Mouse (Mus musculus) heart, adult 11 months (tissue): ENCODE results near the gene Poll.
"Not testable (repeated sequence)": the region's sequence is repeated elsewhere in the genome, so short reads cannot be mapped to it uniquely, and the experiment has no call there.

Experiments used
- DNase-seq: peaks from one replicate; pipeline ENCODE4 v3.0.0; 2022

The Poll gene

DNA sequence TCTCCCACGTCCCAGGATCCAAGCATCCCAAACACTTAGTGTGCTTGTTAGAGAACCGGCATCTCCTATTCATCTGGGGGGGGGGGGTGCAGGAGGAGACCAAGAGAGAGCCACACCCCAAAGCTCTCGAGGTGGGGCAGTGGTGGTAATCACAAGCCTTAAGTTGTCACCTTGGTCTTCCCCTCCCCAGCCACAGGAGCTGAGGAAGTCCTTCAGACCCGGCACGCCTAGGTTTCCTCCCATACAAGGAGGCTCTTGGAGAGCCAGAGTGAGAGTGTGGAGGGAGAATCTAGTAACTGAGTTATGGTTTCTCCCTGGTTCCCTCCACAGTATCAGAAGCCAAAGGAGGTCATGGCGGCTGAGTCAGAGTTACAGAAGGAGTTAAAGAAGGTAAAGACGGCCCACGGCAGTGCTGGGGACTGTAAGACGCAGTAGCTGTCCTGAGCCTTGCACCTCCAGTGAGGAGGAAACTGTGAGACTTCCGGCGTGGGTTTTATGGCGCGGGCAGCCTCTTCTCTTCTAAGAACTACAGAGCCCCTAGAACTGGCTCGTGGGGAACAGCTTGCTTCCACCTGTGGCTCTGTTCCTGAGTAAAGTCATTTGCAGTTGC lies 16.9 kb upstream of the Poll start:
- no peak for DNase-seq

DNA sequence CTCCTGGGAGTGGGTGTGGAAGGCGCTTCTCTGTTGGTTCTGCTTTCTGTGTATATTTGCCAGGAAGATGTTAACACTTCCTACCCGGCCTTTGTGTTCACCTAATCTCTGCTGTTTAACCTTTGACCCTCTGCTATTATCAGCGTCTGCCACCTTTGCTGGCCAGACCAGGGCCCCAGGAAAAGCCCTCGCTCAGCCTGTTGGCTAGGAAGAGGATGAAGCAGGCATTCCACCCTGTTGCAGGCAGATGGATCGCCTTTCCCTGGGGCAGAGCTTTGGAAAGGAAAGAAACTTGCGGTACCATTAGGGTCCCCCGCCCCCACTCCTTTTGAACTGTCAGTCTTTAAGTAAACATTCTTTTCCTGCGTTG lies 15.3 kb upstream of the Poll start:
- DNase-seq = peak; percentile 95

DNA sequence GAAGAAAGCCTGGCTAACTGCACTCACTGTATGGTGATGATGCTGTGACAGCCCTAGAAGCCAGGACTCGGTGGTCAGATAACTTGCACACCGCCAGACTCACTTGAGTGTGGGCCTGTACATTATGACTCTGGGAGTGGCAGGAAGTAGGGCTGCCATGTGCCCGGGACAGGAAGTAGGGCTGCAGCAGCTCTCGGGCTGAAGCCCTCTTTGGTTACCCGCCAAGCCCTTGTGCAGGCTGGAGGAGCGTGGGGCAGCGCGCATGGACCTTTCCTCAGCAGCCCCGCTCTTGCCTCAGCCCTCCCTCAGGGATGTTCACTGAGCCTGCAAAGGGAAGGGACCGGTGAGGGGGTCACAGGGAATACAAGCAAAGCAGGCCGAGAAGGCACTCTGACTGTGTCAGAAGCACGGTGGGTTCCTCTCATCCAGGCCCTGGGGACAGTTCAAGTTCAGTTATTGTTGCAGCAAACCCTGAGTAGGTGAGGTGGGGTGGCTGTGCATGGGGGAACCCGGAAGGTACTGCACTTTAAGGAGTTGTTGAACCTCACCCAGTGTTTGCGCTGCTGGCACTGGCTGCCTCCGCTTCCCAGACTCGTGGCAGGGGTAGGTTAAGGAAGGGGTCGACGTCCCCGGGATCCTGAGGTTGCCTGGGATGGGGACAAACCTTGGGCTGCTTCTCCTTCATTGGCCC lies 14.8 kb upstream of the Poll start:
- DNase-seq = peak; percentile 94

DNA sequence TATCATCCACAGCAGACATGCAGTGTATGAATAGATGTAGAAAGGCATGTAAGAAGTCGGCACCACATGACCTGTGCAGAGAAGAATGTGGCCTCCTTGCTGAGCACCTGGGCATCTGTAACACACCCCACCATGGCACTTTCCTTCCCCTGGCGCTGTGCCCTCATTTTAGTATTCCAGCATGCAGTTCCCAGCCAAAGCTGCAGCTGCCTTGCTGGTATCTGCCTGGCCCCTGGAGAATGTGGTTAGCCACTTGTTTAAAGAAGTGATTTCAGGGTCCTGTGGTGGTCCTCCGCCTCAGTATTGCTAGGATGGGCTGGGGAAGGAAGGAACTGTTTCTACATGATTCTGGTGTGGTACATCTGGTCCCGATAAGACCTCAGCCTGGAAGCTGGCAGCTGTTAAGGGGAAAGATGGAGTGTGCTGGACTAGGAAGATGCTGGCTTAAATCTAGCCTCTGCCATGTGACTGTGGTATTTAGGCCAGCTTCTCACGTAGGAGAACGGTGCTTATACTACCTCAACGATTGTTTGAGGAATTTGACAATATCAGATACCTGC lies 14.1 kb upstream of the Poll start:
- no peak for DNase-seq

DNA sequence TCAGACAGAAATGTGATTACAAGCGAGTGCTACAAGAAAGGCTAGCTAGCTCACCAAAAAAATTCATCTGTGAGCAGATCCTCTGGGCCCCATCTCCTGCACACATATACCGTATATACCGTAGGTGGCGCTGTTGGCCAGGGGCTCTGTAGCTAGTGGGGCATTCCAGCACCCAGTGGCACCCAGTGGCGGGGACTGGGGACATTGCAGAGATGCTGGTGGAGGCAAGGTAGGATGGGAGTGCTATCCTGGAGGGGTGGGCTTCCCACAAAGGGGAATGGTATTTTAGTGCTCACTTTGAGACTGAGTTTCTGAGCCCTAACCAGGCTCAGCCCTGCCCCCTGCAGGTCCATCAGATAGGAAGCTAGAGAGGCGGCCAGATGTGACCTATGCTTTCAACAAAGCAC lies 13.5 kb upstream of the Poll start:
- DNase-seq = peak; percentile 98

DNA sequence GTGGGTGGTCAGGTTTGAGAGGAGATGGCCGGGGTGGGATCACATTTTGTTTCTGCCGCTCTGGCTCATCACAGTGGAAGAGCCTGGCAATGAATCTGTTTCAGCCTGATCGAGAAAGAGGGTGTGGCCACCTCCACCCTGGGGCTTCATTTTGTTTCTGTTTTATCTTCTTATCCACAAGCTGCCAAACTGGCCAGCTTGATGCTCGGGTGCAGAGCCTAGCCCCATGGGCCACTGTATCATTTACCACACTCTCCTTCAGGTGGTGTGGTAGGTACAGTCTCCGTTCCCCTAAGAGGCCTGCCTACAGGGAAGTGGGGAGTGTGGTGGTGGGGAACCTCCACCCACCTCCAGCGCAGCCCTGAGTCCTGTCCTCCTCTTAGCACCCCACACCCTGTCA lies 12.7 kb upstream of the Poll start:
- no peak for DNase-seq

DNA sequence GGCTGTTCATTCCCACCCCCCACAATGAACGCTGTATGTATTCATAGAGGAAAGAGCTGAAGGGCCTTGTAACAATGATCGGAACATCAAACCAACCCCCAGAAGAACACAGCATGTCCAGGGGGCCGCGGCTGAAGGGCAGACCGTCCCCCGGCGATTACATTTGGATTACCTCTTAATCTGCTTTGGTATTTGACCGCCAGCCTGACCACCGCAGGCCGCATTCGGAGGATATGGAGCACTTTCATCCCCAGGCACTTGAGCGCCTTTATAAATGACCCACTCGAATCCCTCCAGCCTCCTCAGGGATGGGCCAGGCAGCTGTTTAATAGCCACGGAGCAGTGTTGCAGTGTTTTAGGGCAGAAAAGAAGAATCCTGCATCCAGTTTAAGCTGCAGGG lies 7.0 kb upstream of the Poll start:
- no peak for DNase-seq

DNA sequence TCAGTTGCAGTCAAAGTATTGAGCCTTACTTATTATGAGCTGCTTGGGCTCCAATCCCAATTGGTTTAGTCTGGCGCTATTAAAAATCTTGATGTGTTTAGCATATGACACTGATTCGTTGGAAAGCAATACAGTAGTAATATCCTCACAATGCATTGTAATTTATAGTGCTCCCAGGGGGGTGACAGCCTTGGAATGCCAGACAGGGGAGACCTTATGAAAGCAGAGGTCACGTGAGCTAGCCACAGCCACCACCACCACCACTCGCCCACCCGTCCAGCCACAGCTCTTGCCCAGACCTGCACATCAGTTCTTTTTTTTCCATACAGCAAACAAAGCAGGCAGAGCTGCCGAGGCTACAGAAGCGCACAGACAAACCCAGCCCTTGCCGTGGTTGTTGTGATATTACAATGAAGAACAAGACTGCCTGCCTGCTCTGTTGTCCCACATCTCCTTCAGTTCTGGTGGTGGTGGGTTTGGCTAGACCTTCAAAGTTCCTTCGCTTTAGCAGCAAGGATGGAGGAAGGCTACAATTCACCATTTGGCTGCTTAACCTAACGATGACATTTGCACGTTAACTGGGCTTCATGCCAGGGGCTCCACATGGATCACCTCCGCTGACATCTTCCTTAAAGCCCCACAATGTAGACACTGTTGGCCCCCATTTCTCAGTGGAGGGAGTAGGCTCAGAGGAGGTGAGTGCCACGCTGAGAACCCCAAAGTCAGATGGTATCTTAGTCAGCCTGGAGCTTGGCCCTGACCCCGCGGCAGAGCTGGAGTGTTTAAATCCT lies 5.8 kb upstream of the Poll start:
- DNase-seq = no peak

DNA sequence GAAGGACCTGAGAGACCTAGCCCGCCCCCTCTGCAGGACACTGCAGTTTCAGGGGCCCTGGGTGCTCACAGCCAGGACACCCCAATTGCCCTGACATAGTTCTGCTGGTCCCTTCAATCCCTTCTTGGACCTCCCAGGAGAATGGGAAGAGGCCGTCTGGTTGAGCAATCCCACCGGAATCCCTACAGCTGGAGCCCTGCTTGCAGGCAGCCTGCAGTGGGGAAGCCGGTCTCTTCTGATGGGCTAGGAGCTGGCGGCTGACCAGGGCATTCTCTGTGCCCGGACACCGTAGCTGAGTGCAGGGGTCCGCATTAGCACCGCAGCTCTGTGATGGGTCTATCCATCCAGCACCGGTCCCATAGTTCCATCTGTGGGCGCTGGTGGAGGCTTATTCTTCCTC lies 6.2 kb downstream of the Poll start:
- no peak for DNase-seq

DNA sequence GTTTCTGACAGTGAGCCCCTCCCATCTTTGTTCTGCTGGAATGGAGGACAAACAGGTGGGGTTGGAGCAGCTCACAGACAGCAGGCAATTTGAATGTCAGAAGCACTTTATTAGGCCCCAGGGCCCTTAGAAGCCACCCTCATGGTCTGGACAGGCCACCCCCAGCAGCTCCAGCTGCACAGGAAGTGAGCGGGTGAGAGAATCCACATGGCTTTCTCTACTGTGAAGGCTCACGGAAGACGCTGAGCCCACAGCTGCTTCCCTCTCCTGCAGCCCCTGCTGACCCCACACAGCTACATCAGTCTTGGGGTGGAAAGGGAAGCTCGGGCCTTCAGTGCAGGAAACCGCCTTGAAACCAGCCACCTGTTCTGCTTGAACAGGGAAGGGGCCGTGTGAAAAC lies 8.1 kb downstream of the Poll start:
- no peak for DNase-seq

DNA sequence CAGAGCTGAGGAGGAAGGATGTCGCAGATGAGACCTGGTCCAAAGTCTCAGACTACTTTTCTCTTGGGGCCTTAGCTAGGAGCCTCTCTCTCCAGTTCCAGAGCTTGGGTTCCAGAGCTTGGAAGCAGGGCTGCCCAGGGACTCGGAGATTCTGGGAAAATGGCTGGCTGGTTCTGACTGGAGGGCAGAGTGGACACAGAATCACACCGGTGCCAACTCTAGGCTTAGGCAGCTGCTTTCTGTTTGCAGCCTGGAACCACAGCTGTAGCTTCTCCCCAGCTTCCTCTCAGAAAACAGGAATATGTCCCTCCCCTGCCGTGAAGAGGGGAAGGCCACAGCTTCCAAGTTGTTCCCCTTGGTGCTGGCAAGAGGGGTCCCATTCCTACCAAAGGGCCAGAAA lies 10.4 kb downstream of the Poll start:
- DNase-seq = peak; percentile 80

DNA sequence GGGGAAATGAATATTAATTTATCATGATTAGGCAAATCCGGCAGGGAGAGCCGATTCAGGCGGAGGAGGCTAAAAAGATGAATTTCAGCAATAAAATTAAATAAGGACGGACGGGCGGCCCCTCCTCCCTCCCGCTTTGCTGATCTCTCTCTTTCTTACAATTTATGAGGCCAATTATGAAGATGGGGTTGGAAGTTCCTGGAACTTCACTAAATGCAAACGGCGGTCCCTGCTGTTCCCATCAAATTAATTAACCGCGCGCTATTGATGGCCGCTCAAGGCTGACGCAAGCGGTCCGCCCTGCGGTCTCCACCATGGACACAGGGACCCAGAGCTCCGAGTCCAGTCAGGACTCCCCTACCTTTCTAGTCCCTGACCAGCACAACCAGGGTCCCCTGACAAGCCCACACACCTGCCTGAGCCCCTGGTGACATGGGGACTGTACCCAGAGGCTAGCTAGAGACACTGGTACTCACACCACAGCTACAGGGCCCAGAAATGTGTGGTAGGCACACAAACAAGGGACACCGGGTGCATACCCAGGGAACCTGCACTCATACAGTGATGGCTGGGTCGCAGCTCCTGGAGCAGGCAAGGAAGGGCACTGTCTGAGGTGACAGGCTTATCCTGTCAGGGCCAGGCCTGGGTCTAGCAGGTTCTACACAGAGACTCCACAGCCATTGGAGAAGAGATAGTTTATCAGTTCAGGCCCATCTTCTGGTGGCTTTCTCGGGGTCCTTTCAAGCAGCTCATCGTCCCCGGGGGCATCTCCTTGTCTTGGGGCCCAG lies 11.0 kb downstream of the Poll start:
- DNase-seq = peak; percentile 88

DNA sequence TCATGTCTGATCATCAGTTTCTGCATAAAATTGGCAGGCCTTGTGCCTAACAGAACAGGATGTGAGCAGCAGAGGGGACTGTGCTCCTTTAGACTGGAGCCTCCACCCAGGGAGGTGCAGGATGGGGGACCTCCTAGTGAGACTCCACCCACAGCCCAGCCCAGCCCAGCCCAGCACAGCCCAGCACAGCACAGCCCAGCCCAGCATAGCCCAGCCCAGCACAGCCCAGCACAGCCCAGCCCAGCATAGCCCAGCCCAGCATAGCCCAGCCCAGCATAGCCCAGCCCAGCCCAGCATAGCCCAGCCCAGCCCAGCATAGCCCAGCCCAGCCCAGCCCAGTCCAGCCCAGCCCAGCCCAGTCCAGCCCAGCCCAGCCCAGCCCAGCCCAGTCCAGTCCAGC lies 12.1 kb downstream of the Poll start:
- not testable (repeated sequence) for DNase-seq

DNA sequence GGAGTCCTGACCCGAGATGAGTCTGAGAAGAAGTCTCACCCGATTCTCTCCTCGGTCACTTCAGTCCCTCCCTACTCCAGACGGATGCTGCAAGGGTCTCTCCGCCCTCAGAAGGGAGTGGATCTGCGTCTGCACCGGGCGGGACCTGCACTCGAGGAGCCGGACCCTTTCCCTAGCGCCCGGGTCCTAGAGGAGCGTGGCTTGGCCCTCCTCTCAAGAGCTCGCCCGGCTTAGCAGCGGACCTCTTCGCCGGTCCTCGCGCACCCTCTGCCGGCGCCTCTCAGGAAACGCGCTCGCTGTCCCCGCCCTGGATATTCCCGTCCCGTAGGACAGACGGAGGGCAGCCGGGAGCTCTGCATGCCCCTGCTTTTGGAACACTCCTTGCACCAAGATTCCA lies 15.4 kb downstream of the Poll start:
- DNase-seq = peak; percentile 96

DNA sequence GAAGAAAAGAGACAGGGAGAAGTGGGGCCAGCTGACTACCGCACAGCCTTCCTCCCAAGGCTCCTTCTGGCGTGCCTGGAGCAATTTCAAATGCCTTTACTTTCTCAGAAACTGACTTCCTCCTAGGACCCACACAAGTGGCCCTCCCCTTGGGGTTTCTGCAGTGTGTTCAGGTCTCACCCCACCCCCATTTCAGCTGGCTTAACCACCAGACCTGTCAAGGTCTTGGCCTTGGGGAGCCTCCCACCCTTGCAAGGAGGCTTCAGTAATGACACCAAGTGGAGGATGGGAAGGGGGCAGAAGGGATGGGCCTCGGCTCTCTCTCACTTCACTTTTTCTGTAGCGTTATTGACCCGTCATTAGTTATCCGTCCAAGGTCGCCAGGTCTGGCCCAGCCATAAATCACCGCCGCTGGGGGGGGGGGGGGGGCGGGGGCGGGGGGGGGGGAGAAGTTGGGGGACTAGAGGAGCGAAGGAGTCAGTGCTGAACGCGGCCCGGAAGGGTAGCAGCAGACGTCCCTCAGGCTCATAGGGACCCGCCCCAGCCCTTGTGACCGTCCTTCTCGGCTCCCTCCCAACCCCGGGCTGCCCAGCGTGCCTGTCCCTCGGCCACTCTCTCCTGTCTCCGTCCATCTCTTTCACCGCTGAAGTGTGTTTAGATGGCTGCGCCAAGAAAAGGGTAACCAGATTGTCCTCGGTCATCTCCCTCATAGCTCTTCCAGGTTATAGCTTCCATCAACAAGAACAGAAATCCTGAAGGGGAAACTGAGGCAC lies 16.0 kb downstream of the Poll start:
- peak; percentile 94 for DNase-seq

DNA sequence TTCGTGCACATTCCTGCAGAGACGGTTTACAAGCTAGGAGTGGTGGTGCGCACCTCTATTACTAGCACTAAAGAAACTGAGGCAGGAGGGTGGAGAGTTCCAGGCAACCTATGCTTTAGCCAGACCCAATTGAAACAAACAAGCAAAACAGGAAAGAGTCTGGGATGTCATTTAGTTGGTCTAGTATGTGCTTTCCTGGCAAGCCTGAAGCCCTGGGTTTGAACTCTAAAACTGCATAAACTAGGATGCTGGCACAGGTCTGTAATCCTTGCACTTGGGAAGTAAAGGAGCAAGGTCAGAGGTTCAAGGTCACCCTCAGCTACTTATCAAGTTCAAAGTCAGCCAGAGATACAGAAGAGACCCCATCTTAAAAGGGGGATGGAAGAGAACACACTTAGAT lies 18.3 kb downstream of the Poll start:
- DNase-seq = no peak

DNA sequence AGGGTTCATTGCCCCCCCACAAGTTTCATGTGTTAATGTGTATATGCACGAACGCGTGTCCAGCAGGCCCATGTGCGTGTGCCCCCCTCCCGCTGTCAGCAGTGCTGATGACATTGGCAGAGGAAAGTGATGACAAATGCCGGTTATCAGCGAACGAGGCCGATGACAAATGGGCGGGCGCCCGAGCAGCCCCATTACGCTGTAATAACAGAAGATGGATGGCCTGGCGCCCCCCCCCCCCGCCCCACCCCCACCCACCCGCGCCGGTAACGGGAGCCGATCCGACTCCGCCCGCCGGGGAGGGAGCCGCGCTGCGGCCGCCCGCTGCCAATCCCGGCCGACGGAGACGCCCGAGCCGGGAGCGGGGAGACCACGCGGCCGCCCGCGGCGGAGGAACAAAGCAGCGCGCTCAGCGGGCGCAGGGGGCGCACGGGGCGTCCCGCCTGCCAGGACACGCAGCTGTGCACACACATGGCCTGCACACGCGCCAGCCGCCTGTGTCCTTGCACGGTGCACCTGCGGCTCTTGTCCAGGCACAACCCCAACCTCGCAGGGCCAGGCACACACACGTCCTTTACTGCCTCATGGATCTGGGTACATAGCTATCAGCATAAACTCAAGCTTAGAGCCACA lies 18.8 kb downstream of the Poll start:
- DNase-seq = no peak

DNA sequence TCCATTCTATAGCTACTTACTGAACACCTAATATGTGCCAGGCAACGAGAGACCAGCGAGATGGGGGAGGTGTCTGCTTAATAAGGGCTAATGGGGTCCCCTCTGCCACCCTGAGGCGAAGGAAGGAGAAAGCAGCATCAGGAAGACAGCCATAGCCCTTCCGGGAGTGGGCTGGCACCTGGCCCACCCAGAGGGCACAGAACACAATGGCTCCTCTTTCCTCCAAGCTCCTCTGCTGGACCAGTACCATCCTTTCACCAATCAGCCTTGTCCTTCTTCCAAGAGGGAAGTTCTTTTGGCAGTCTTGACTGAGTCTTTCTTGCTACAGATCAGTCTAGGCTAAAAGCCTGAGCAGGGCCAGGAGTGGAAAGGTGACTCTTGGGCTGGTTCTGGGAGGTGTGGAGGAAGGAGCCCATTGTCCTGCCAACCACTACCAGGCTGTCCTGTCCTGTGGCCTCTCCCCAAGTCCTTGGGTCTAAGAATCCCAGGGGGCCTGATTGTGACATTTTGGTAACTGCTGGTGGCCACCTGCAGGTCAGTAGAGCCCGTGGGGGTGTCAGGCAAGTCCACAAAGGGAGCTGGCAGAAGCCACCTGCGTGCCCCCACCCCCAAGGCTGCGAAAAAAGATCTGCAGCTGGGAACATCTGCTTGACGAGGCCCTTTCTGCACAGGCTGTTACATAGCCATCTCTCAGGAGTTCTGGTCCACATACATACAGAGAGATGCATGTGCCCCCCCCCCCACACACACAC lies 19.5 kb downstream of the Poll start:
- no peak for DNase-seq

DNA sequence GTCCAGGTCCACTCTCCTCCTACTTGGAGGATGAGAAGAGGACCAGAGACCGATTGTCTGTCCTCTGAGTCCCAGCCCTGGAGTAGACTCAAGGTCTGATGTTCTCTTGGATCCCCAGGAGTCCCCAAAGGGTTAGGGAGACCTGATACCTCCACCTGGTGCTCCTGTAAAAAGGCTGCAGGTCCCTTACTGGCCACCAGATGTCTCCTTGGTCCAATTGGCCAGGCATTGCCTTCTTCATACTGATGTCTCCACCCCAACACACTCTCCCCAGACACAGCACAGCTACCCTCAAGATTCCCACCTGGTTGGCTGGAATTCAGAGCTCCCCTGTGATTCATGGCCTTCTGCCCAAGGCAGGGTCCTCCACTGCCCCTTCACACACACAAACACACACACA lies 22.8 kb downstream of the Poll start:
- no peak for DNase-seq

DNA sequence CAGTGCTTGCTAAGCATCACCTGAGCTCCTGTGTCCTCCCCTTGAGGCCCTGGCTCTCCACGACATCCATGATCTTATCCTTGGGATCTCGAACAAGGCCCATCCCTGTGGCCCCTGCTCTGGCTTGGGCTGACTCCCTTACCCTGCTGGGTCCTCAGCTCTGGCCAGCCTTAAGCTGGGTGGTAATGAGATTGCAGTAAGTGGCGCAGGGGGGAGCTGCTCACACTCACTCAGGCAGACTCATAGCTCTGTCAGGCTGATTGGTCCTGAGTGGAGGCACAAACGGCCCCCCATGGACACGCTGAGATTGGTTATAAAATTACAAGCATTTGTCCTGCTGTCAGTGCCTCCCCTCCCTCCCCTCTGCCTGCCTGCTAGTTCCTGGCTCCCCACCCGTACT lies 24.4 kb downstream of the Poll start:
- no peak for DNase-seq

DNA sequence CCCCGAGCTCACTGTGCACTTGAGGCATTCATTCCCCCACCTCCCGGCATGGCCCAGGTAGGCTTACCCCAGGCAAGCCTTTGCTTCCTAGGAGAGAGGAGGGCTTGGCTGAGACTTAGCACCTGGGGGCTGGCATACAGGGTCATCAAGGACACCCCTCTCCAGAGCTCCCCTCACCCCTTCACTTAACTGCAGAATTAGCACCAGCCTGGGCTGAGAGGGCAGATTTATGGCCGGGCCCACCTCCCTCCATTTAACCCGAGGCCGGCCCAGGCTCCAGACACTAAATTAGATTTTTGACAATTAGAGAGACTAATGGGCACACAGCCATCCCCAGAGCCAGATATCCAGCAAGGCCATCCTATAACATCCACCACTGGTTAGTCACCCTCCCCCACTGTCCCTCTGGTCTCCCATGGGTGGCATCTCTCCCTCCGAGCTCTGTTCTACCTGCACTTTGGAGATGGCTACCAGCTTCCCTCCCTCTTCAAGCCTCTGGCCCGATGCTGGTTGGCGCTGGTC lies 25.1 kb downstream of the Poll start:
- no peak for DNase-seq
